Mouse (Mus musculus) embryonic fibroblast, embryonic 13.5 days (primary cell): ENCODE results near the gene Engase. TPM values are rescaled to one million over a fixed set of nuclear protein-coding genes. Genes with fewer than 3 reads are reported as not detected.

Source experiments
- H3K27ac ChIP-seq: 2 replicates; pipeline ENCODE4 v1.5.1; 2012; ENCODE audit warnings: low read length, control low read depth, inconsistent platforms; ENCODE audit not compliant: insufficient read depth
- H3K4me1 ChIP-seq: 2 replicates; pipeline ENCODE4 v1.6.1; 2011; ENCODE audit warnings: low read length; ENCODE audit not compliant: control insufficient read depth, insufficient read depth
- H3K4me3 ChIP-seq: 2 replicates; pipeline ENCODE4 v1.5.1; 2011; ENCODE audit warnings: mild to moderate bottlenecking, control low read depth, low read length; ENCODE audit not compliant: insufficient read depth
- CTCF ChIP-seq: IDR thresholded peaks from 2 replicates; pipeline ENCODE4 v1.5.1; 2011; ENCODE audit warnings: mild to moderate bottlenecking, control low read depth, low read length, moderate library complexity, borderline replicate concordance; ENCODE audit not compliant: insufficient read depth
- POLR2A ChIP-seq: IDR thresholded peaks from 2 replicates; pipeline ENCODE4 v1.6.1; 2011; ENCODE audit warnings: low read depth, mild to moderate bottlenecking, control low read depth, low read length, moderate library complexity
- polyA plus RNA-seq: library from polyadenylated mRNA; stranded (reverse); fragments of >200 nt; gene quantifications from 2 replicates; pipeline ENCODE4 v1.2.4, GENCODE M21; 2011; ENCODE audit warnings: low read depth; ENCODE audit not compliant: missing spikeins, insufficient read length

Gene Engase
- 2.7 and 3.5 TPM in 2 replicates for polyA plus RNA-seq

DNA sequence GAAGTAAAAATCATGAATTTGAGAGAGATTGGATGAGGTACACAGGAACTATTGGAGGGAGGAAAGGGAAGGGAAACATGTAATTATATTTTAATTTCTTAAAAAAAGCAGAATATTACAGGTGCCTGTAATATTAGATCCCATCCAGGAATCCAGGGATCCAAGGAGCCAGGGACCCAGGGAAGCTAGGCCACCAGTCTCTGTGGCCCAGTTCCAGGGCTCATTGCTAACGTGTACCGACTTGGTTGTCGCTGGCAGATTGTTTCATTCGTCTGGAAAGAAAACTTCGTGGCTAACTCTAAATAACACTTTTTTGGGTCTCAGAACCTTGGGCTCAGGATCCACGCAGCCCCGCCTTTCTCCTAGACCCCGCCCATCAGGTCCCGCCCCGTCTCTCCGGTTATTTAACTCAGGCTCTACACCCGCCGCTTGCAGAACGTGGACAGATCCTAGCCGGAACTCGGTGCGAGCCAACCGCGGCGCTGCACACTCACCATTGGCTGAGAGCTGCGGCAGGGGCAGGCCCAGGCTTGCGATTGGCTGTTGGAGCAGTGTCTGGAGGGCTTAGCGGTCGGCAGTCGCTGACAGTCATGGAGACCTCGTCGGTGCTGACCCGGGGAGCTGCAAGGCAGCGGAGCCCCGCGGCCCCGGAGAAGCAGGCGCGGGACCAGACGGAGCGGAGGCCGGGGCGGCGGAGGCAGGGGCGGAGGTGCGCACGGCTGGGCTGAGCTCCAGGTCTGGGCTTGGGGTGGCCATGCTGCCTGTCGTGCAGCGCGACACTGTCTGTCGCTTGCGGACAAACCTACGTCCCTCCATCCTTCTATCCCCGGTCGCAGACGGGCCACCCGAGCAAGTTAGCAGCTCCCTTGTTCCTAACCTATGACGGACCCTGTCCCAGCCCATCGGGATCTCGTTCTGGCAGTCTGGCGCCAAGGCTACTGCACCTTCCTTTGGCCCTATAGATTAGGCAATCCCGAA lies at the start of gene Engase:
Engase (plus strand) TSS at position 434 of the 978 bp plus-strand sequence.
- no peaks in the 10 kb centered on the region for H3K4me1 ChIP-seq
- H3K27ac ChIP-seq = no peak within 1 kb of the TSS
- TF ChIP-seq POLR2A = peak; percentile 76
- TF ChIP-seq CTCF = no peak
- H3K4me3 ChIP-seq = peak within 1 kb of the TSS; percentile 55

DNA sequence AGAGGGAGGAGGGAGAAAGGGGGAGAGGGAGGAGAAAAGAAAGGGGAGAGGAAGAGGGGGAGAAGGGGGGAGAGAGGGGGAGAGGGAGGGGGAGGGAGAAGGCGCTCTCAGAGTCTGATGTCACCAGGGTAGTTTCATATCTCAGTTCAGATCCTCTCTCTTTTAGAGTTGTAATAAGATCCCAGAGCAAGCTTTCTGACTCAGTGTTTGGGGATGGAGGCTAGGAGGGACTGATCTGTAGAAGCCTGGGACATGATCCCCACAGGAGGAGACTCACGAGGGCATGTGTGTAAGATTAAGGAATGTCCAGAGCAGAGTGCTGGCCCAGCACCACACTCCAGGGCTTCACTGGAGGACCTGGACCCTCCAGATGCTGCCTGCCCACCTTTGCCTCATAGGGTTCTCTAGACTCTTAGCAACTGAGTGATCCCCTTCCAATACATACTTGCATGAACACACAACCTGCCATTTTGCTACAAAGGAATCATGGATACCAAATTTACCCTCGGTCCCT lies 49.3 kb upstream of the Engase start:
- H3K27ac ChIP-seq = peak overlapping the region; percentile 47
- H3K4me3 ChIP-seq = no peak overlapping the region
- TF ChIP-seq CTCF (no peak), POLR2A (no peak)
- peaks cover 26% of the 10 kb centered on the region for H3K4me1 ChIP-seq

DNA sequence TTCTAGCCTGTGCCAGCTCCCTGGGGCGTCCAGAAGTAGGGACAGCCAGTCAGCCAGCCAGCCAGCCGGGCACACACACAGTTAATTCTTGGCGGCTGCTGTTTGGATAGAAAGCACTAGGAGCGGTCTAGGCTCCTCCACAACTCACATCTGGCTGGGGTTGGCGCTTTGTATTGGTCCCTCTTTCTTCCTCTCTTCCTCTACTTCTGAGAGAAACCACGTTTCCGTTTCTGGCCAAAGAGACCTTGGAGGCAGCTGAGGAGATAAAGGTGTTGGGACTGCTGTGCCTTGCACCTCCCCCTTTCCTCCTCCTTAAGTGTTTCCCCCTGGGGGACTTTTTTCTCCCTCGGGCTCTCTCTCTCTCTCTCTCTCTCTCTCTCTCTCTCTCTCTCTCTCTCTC lies 48.6 kb upstream of the Engase start, which contains the start of gene C1qtnf1:
C1qtnf1 (plus strand) TSS at position 218 of the 400 bp plus-strand sequence.
- Histone ChIP-seq H3K4me1 (peaks cover 26% of the 10 kb centered on the region), H3K4me3 (peak within 1 kb of the TSS; percentile 21), H3K27ac (peak within 1 kb of the TSS; percentile 47)
- TF ChIP-seq POLR2A = peak; percentile 40; the same call in 1 of the 2 replicates
- TF ChIP-seq CTCF = no peak

DNA sequence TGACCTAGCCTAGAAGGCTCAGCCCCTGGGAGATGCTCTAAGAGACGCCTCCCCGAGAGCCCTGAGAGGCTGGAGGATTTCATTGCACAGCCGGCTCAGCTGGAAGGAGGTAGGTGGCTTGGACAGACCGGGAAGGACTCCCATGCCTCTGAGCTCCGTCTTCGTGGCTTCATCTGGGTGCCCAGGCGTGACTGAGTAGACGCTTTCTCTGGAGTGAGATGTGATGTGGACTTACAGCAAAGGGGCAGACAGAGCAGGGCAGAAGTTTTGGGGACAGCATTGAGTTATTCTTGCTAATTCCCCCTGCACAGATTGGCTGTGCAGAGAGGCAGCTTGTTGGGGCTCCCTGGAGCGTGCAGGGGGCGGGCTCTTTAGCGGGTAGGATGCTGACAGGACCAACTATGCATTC lies 48.2 kb upstream of the Engase start:
- H3K4me3 ChIP-seq = peak overlapping the region; percentile 21
- H3K4me1 ChIP-seq = peaks cover 26% of the 10 kb centered on the region
- H3K27ac ChIP-seq = peak overlapping the region; percentile 47
- TF ChIP-seq POLR2A = peak; percentile 37
- TF ChIP-seq CTCF = no peak

DNA sequence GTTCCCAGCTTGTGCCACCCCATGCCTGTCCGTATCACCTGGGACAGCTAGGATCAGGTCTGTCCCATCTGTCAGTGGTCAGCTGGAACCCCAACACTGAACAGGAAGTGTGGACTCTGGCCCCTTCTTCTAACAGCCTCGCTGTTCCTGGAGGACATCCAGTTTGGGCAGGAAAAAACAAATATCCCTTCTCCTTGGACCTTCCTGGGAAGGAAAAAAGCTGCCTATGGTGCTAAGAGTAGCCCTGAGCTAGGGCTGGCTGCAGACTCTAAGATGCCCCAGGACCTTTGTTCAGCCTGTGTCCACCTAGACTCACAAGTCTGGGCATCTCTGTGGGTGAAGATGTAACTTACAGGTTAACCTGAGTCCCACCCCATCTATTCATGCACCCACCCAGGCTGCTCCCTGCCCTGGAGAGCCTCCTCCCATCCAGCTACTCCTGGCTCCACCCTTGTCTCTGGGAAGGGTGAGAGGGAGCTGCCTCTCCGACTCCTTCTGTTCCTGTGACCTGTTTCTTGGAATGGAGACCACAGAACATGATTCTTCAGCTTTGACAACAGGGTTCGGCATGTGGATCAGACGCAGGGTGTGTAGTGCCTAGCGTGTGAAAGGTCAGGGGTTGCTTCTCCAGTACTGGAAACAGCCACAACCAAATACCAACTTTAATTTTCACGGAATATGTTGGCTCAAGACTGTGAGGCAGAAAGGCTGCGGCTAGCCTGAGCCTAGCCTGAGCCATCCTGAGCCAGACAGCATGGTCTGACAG lies 47.5 kb upstream of the Engase start:
- Histone ChIP-seq H3K4me1 (peaks cover 28% of the 10 kb centered on the region), H3K27ac (peak overlapping the region; percentile 47), H3K4me3 (no peak overlapping the region)

DNA sequence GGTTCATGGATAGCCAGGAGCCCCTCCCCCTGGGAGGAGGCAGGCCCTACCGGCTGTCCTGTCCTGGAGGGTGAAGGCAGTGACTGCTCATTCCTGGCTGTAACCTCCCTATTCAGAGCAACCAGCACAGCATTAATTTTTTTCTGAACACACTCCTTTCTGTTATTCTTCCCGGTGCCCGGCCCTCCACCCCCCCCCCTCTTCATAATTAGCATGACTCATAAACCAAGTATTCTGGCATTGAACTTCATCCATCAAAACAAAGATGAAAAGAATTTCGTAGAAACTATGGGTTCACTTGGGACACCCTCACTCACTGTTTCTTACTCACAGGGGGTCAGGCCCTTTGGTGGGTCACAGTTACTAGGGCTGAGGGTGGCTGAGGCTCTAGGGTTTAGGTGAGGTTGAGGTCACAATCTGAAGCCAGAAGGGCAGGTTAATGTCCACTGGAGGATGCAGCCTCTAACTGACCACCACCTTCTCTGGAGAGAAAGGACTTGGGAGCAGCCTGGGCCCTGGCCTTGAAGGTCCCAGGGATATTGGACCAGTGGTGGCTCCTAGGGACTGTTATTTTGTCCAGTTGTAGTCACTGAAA lies 46.2 kb upstream of the Engase start:
- peaks cover 25% of the 10 kb centered on the region for H3K4me1 ChIP-seq
- H3K4me3 ChIP-seq = no peak overlapping the region
- TF ChIP-seq CTCF = no peak
- peak overlapping the region; percentile 71 for H3K27ac ChIP-seq

More for the DNA sequence above, 47.5 kb upstream of the Engase start:
- TF ChIP-seq POLR2A = no peak
- TF ChIP-seq CTCF = no peak

DNA sequence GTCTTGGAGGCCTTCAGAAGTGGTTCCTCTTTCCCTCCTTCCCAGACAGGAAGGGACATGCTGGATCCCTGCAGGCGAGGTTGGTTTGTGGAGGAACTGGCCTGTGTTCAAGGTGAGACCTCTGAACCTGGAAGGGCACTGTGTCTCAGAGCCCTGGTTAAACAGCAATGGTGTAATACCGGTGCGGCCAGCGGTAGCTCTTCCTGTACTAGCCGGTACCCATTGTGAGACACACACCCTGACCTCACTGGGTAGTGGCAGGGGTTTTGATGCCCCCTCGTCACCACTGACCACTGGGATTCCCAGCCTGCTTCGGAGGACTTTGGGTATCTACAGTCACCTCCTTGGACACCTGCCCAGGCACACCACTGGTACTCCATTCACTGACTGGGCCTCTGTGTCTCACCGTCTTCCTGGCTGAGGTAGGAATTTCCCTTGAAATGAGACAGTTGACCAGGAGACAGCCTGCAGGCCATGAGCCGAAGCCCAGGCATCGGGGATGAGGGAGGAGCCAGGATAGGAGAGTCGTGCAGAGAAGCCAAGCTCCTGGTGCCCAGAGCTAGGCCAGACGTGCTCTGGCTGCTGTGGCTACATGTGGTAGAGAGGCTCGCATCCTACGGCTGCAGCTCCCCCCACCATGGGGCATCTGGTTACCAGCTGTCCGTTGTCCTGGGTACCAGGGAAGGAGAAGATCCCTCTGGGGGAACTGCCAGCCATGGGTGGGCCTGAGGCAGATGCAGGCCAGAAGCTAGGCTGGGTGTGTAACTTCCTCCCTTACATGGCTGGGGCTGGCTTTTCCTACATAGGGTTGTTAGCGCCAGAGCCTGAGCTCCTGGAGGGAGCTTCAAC lies 45.3 kb upstream of the Engase start:
- TF ChIP-seq POLR2A (no peak), CTCF (no peak)
- peak overlapping the region; percentile 71 for H3K27ac ChIP-seq
- peaks cover 25% of the 10 kb centered on the region for H3K4me1 ChIP-seq
- no peak overlapping the region for H3K4me3 ChIP-seq

DNA sequence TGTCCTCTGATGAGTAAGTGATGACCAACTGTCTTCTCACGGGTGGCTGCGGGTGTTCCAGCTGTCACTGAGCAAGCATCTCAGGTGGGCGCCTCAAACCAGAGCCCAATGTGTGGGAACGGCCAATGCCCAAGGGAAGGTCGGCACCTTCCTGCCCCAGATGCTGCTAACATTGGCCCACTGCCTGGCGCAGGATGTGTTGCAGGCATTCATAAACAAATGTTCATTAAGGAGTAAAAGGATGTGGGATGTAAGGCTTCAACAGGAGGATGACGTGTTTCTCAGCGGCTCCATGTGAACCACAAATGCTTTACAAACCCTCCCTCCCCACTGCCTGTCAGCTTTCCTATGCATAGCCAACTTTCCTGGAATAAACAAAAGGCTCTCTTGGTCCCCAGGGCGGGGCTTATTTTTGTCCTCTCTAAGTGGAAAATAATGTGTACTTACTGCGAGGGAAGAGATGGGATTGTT lies 43.2 kb upstream of the Engase start:
- TF ChIP-seq CTCF (no peak), POLR2A (no peak)
- H3K27ac ChIP-seq = no peak overlapping the region
- H3K4me1 ChIP-seq = peaks cover 23% of the 10 kb centered on the region
- no peak overlapping the region for H3K4me3 ChIP-seq

DNA sequence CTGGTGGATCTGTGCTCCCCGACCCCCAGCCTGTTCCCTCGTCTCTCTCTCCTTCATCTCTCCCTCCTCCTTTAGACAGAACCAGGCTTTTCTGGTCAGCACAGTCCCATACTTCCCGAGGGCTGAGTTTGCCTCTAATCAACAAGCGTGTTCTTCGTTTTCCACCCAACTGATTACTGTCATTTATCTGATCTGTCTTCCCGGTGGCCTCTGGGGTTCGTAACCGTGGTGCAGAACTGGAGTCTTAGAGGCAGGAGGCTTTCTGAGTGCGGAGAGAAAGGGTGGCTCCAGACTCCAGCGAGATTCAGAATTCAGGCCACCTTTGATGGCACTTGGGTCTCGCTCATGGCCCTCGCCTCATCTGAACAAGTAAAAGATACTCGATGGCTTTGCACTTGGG lies 42.5 kb upstream of the Engase start:
- no peak for TF ChIP-seq POLR2A
- Histone ChIP-seq H3K4me3 (no peak overlapping the region), H3K27ac (no peak overlapping the region), H3K4me1 (peaks cover 24% of the 10 kb centered on the region)
